Mouse (Mus musculus): ENCODE results near the gene Osbp. TPM values are rescaled to one million over a fixed set of nuclear protein-coding genes. Genes with fewer than 3 reads are reported as not detected.
"Not testable (repeated sequence)": the region's sequence is repeated elsewhere in the genome, so short reads cannot be mapped to it uniquely, and the experiment has no call there.

Gene Osbp
- 32.9 and 34.7 TPM in 2 replicates for polyA plus RNA-seq (2012; ENCODE audit: insufficient read depth, insufficient read length, missing spikeins)

DNA sequence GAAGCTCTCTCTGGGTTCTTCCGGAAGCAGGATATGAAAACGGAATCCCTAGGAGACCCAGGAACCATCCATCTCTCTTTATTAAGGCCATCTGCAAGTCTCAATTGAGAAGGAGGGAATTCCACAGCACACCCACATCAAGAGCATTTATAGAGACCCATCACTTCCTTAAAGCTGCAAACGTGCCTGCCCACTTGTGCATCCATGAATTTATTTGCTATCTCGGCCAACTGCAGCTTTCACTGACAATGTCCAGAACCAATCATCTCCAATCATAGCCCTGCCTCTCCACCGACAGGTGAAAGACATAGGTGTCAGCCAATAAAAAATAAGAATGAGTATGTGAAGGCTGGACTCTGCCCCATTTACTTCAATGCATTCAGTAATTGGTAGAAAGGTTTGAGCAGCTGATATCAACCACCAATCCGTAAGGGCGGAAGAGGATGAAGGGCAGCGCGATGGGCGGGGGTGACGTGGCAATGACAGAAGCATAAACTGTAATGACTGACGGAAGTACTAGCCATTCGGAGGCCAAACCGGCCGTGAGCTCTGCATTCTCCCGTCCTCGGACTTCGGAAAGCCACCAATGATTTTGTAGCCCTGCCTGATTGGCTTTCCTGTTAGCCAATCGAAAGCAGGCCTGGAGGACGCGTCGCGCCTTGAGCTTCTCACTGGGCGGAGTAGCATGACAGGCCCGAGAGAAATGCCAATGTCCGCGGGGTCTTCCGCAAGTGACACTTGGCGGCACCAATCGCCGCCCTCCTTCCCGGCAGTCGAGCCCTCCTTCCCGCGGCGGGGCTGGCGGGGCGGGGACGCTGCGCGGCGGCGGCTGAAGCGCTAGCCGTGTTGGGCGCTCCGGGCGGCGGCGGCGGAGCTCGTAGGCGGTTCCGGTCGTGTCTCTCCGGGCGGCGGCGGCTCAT is at the start of gene Osbp:
Gene Osbp (plus strand): TSS at position 919 of the 920 bp plus-strand sequence.
- H3K27ac ChIP-seq (ENCODE audit: insufficient read depth, low read depth, low read length): peak within 1 kb of the TSS; percentile 77
- peak within 1 kb of the TSS; percentile 72 for H3K4me3 ChIP-seq (ENCODE audit: insufficient read depth, low read length)
- peaks cover 22% of the 10 kb centered on the region for H3K4me1 ChIP-seq (ENCODE audit: control insufficient read depth, insufficient read depth, low read length)
- TF ChIP-seq POLR2A (IDR thresholded peaks at IDR 0.05; ENCODE audit: borderline replicate concordance, low read depth, low read length) (no peak; the same call in 1 of the 2 replicates), CTCF (IDR thresholded peaks at IDR 0.05; ENCODE audit: low read depth, low read length) (no peak)

DNA sequence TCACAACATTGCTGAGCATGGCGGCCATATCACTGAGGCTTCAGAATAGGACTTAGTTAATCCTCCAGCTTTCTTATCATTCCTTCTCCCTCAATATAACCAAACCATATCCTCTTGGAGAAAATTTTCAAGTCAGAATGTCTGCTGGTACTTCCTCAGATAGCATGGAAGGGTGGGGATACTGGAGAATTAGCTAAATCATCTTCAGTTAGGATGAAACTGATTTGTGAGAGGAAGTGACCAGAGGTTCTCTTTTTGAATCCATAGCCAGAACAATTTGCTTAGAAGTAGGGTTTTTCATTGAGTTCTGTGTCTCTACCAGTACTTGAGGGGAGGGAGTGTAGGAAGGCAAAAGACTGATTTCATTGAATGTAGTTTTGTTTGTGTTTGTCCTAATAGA is 43.7 kb upstream of the Osbp start:
- Histone ChIP-seq H3K4me1 (ENCODE audit: control insufficient read depth, insufficient read depth, low read length) (peaks cover 21% of the 10 kb centered on the region), H3K4me3 (ENCODE audit: insufficient read depth, low read length) (no peak overlapping the region)
- TF ChIP-seq POLR2A (IDR thresholded peaks at IDR 0.05; ENCODE audit: borderline replicate concordance, low read depth, low read length): no peak

DNA sequence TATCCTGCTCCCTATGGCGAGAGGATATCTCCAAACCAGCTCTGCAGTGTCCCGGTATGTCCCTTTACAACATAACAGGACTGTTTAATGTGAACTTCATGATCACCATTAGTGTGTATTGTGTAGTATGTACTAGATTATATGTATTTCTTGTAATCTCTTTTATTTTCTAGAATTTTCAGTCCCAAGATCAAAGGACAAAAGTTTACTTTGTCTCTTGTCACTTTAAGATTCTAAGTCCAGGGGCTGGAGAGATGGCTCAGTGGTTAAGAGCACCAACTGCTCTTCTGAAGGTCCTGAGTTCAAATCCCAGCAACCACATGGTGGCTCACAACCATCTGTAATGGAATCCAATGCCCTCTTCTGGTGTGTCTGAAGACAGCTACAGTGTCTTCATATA is 43.2 kb upstream of the Osbp start:
- H3K4me3 ChIP-seq (ENCODE audit: insufficient read depth, low read length); H3K27ac ChIP-seq (ENCODE audit: insufficient read depth, low read depth, low read length): not testable (repeated sequence)
- peaks cover 19% of the 10 kb centered on the region for H3K4me1 ChIP-seq (ENCODE audit: control insufficient read depth, insufficient read depth, low read length)

More for the DNA sequence above, 43.7 kb upstream of the Osbp start:
- peak overlapping the region; percentile 2; the same call in 1 of the 2 replicates for H3K27ac ChIP-seq (ENCODE audit: insufficient read depth, low read depth, low read length)

DNA sequence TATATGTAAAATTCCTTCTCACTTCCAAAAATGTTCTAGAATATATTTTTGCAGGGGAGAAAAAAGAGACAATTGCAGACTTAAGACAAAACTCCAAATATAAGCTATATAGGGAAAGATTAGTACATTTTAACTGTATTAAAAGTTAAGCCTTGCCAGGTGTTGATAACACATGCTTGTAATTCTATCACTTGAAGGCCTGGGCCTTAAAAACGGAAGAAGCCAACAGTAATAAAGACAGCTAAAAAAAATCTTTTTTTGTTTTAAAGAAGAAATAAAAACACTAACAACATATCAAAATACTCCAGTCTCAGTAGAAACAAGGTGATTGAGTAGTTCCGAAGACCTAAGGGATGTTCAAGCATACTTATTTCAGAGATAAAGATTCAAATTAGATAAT is 39.4 kb upstream of the Osbp start:
- H3K4me3 ChIP-seq (ENCODE audit: insufficient read depth, low read length): no peak overlapping the region
- H3K4me1 ChIP-seq (ENCODE audit: control insufficient read depth, insufficient read depth, low read length): peaks cover 14% of the 10 kb centered on the region
- no peak overlapping the region for H3K27ac ChIP-seq (ENCODE audit: insufficient read depth, low read depth, low read length)
- TF ChIP-seq CTCF (IDR thresholded peaks at IDR 0.05; ENCODE audit: low read depth, low read length) (no peak), POLR2A (IDR thresholded peaks at IDR 0.05; ENCODE audit: borderline replicate concordance, low read depth, low read length) (no peak)

DNA sequence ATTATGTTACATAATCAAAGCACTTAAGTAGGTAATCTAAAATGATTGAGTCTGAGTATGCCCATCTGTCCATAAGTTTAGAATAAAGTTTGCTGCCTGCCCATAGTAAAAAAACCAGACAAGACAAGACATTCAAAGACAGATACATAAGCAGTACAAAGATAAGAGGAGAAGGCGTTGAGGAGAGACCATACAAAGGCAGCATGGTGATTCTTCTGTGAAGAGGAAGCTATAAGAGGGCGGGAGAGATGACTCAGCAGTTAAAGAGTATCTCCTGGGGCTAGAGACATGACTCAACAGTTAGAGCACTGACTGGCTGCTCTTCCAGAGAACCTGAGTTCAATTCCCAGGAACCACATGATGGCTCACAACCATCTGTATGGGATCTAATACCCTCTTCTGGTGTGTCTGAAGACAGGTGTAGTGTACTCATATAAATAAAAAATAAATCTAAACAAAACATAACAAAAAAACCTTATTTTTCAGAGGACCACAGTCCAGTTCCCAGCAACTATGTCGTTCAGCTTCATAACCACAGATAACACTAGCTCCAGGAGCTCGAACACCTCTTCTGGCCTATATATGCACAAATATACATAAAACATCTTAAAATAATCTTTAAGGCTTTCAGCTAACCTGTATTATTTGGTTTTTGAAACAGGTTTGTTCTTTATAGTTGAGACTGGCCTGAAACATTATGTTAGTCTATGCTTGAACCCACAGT is 37.6 kb upstream of the Osbp start:
- no peak for TF ChIP-seq CTCF (IDR thresholded peaks at IDR 0.05; ENCODE audit: low read depth, low read length)
- no peak for TF ChIP-seq POLR2A (IDR thresholded peaks at IDR 0.05; ENCODE audit: borderline replicate concordance, low read depth, low read length)
- Histone ChIP-seq H3K27ac (ENCODE audit: insufficient read depth, low read depth, low read length) (no peak overlapping the region), H3K4me3 (ENCODE audit: insufficient read depth, low read length) (no peak overlapping the region), H3K4me1 (ENCODE audit: control insufficient read depth, insufficient read depth, low read length) (0 out of 2 replicates have a peak, but pooled peaks cover 3% of the 10 kb centered on the region)

DNA sequence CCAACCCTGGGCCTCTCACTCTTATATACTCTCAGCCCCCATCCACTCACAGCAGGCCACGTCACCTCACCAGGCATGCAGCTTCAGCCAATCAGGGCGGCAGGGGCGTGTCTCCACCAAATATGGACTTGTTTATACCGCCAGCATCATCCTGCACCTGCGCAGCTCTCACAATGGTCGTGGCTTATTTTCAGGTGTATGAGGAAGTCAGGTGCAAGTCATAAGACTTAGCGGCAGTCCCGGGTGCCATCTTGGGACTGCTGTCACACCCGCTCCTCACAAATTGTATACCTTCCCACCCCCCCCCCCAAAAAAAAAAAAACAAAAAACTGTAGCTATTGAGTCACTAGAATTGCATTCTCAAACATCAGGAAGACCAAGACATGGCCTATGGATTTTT is 19.3 kb upstream of the Osbp start:
- H3K4me3 ChIP-seq (ENCODE audit: insufficient read depth, low read length); H3K27ac ChIP-seq (ENCODE audit: insufficient read depth, low read depth, low read length): not testable (repeated sequence)
- H3K4me1 ChIP-seq (ENCODE audit: control insufficient read depth, insufficient read depth, low read length): peaks cover 18% of the 10 kb centered on the region

DNA sequence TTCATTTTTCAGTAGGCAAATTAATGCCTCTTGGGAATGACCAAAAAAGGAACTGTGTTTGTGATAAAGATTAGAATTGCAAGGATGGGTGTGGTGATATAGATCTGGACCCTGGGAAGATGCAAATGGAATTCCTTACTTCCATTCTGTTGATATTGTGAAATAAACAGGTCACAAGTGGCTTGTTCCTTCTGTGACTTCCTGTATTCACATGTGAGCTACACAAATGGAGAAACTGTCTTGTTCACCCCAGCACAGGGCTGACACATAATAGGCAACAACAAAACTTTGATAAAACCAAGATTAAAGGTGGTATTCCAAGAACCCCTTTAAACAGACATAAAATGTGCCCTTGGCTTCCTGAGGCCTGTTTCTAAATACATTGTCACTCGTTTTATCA is 15.9 kb upstream of the Osbp start:
- Histone ChIP-seq H3K4me1 (ENCODE audit: control insufficient read depth, insufficient read depth, low read length) (peaks cover 18% of the 10 kb centered on the region), H3K27ac (ENCODE audit: insufficient read depth, low read depth, low read length) (peak overlapping the region; percentile 43), H3K4me3 (ENCODE audit: insufficient read depth, low read length) (no peak overlapping the region)
- TF ChIP-seq POLR2A (IDR thresholded peaks at IDR 0.05; ENCODE audit: borderline replicate concordance, low read depth, low read length): no peak
- TF ChIP-seq CTCF (IDR thresholded peaks at IDR 0.05; ENCODE audit: low read depth, low read length): no peak

DNA sequence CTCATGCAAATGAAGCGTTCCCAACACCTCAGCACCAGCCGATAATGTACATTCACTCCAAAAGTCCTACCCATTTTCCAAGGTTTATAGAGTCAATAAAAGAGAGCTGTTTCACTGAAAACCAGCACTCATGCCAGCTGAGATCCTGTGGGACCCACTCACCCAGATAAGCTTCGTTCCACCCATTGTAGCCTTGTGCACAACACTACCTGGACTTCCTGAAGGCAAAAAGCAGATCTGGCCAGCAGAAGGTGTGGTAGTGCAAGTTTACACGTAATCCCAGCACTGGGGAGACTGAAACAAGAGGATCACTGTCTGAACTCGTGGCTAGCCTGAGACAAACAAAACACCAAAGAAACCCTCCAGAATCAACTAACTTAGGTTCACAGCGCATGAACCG is 15.0 kb upstream of the Osbp start:
- Histone ChIP-seq H3K27ac (ENCODE audit: insufficient read depth, low read depth, low read length) (no peak overlapping the region), H3K4me3 (ENCODE audit: insufficient read depth, low read length) (no peak overlapping the region), H3K4me1 (ENCODE audit: control insufficient read depth, insufficient read depth, low read length) (peaks cover 18% of the 10 kb centered on the region)
- TF ChIP-seq CTCF (IDR thresholded peaks at IDR 0.05; ENCODE audit: low read depth, low read length): no peak
- no peak for TF ChIP-seq POLR2A (IDR thresholded peaks at IDR 0.05; ENCODE audit: borderline replicate concordance, low read depth, low read length)

DNA sequence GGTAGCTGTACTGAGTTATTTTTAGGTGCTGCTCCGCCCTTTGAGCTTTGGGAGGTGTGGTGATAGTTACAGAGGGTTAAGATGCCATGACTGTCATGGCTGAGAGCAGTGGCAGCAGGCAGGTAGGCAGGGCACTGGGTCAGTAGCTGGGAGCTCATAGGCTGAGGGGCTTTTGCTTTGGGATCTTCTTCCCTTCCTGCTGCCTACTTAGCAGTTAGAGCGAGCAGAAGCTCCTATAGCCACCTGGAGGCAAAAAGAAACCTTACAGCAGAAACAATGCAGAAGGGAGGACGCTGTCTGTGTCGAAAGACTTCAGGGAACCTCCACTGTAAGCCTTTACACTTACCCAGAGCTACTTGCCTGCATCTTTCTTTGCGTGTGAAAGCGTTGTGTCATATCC is 11.5 kb upstream of the Osbp start:
- Histone ChIP-seq H3K27ac (ENCODE audit: insufficient read depth, low read depth, low read length) (no peak overlapping the region), H3K4me1 (ENCODE audit: control insufficient read depth, insufficient read depth, low read length) (peaks cover 17% of the 10 kb centered on the region), H3K4me3 (ENCODE audit: insufficient read depth, low read length) (no peak overlapping the region)
- TF ChIP-seq CTCF (IDR thresholded peaks at IDR 0.05; ENCODE audit: low read depth, low read length) (no peak), POLR2A (IDR thresholded peaks at IDR 0.05; ENCODE audit: borderline replicate concordance, low read depth, low read length) (no peak)

DNA sequence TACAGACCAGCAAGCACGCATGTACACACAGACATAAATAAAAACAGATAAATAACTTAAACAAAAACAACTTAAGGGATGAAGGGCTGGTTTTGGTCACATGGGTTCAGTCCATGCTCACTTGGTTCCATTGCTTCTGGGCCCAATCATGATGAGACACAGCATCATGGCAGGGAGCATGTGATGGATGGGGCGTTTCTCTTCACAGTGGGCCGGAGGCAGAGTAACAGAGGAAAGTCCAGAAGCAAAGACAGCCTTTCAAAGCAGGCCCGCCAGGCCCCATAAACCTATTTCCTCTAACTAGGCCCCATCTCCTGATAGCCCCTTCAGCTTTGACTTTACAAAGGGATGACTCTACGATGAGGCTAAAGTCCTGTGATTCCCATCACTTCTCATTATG is 9.1 kb upstream of the Osbp start:
- Histone ChIP-seq H3K27ac (ENCODE audit: insufficient read depth, low read depth, low read length) (no peak overlapping the region), H3K4me1 (ENCODE audit: control insufficient read depth, insufficient read depth, low read length) (0 out of 2 replicates have a peak, but pooled peaks cover 3% of the 10 kb centered on the region), H3K4me3 (ENCODE audit: insufficient read depth, low read length) (no peak overlapping the region)
- TF ChIP-seq CTCF (IDR thresholded peaks at IDR 0.05; ENCODE audit: low read depth, low read length): no peak
- no peak for TF ChIP-seq POLR2A (IDR thresholded peaks at IDR 0.05; ENCODE audit: borderline replicate concordance, low read depth, low read length)
